Mouse (Mus musculus): ENCODE measurements around the gene Trarg1. TPM values are rescaled to one million over a fixed set of nuclear protein-coding genes. Genes with fewer than 3 reads are reported as not detected.

Gene Trarg1
- total and polyA plus RNA-seq, 2 experiments from 2014 or later: 0.46 to 0.82 TPM

GRCm38 (mm10) chr11:76707656-76708055, 28.0 kb downstream of the Trarg1 start:
- ATAC-seq (ENCODE audit: insufficient read depth, low read depth) (no peak), DNase-seq (ENCODE audit: low spot score) (no peak)
- WGBS: 75% methylated on average over 3 of the region's 3 CpGs
- no peak overlapping the region for H3K9ac ChIP-seq (replicated peaks; ENCODE audit: low read depth, low read length)
- H3K36me3 ChIP-seq (replicated peaks; ENCODE audit: control insufficient read depth, insufficient read depth, low read length): no peaks in the 10 kb centered on the region
- no peak overlapping the region for H3K27ac ChIP-seq (ENCODE audit: low read depth)
- H3K4me1 ChIP-seq (ENCODE audit: control insufficient read depth, insufficient read depth): peaks cover 5% of the 10 kb centered on the region; the same call in 1 of the 2 replicates
- no peak for TF ChIP-seq EP300 (IDR thresholded peaks at IDR 0.05; ENCODE audit: low read depth)
- no peak for TF ChIP-seq CTCF (IDR thresholded peaks at IDR 0.05; ENCODE audit: low read depth)
- H3K4me3 ChIP-seq (ENCODE audit: low read depth, low read length): no peak overlapping the region
- no peaks in the 10 kb centered on the region for H3K9me3 ChIP-seq (replicated peaks; ENCODE audit: control insufficient read depth, low read length)
- no peaks in the 10 kb centered on the region for H3K27me3 ChIP-seq (ENCODE audit: control insufficient read depth, insufficient read depth, low read length)
- H3K4me2 ChIP-seq (ENCODE audit: low read depth, low read length): no peak overlapping the region

- Histone ChIP-seq H3K4me3 (ENCODE audit: low read depth, low read length) (no peak overlapping the region), H3K4me1 (ENCODE audit: control insufficient read depth, insufficient read depth) (peaks cover 5% of the 10 kb centered on the region; the same call in 1 of the 2 replicates), H3K9ac (replicated peaks; ENCODE audit: low read depth, low read length) (no peak overlapping the region), H3K9me3 (replicated peaks; ENCODE audit: control insufficient read depth, low read length) (no peaks in the 10 kb centered on the region), H3K27me3 (ENCODE audit: control insufficient read depth, insufficient read depth, low read length) (no peaks in the 10 kb centered on the region), H3K4me2 (ENCODE audit: low read depth, low read length) (no peak overlapping the region), H3K27ac (ENCODE audit: low read depth) (no peak overlapping the region), H3K36me3 (replicated peaks; ENCODE audit: control insufficient read depth, insufficient read depth, low read length) (no peaks in the 10 kb centered on the region)
- no peak for ATAC-seq (ENCODE audit: insufficient read depth, low read depth)
- TF ChIP-seq EP300 (IDR thresholded peaks at IDR 0.05; ENCODE audit: low read depth) (no peak), CTCF (IDR thresholded peaks at IDR 0.05; ENCODE audit: low read depth) (no peak)
- no peak for DNase-seq (ENCODE audit: low spot score)
- WGBS: 69% methylated on average over 1 of the region's 1 CpGs
Observed at GRCm38 (mm10) chr11:76708066-76708465, 28.5 kb downstream of the Trarg1 start.

DNA sequence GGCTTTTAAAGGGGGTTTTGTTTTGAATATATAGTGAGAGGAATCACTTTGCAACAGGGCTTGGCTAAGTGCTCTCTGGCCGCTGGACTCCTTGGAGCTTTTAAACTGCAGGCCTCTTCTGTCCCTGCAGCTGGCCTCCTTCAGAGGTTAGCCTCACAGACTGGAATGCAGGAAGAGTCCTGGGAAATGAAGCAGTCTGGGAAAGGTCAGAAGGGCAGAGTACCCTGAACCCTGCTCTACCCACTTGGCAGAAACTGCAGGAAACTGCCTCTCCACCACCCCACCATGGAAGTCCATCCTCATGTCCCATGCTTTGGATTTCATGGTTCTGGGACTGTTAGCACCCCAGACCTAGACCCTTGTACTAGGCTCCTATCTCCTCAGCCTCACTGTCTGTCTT, 29.3 kb downstream of the Trarg1 start:
- no peak overlapping the region for H3K4me3 ChIP-seq (ENCODE audit: low read depth, low read length)
- H3K27me3 ChIP-seq (ENCODE audit: control insufficient read depth, insufficient read depth, low read length): no peaks in the 10 kb centered on the region
- H3K9me3 ChIP-seq (replicated peaks; ENCODE audit: control insufficient read depth, low read length): no peaks in the 10 kb centered on the region
- no peak overlapping the region for H3K9ac ChIP-seq (replicated peaks; ENCODE audit: low read depth, low read length)
- H3K4me1 ChIP-seq (ENCODE audit: control insufficient read depth, insufficient read depth): peaks cover 5% of the 10 kb centered on the region; the same call in 1 of the 2 replicates
- TF ChIP-seq CTCF (IDR thresholded peaks at IDR 0.05; ENCODE audit: low read depth) (no peak), EP300 (IDR thresholded peaks at IDR 0.05; ENCODE audit: low read depth) (no peak)
- DNase-seq (ENCODE audit: low spot score) (no peak), ATAC-seq (ENCODE audit: insufficient read depth, low read depth) (no peak)
- H3K36me3 ChIP-seq (replicated peaks; ENCODE audit: control insufficient read depth, insufficient read depth, low read length): no peaks in the 10 kb centered on the region
- no peak overlapping the region for H3K4me2 ChIP-seq (ENCODE audit: low read depth, low read length)
- WGBS: 44% methylated on average over 1 of the region's 1 CpGs
- no peak overlapping the region for H3K27ac ChIP-seq (ENCODE audit: low read depth)

DNA sequence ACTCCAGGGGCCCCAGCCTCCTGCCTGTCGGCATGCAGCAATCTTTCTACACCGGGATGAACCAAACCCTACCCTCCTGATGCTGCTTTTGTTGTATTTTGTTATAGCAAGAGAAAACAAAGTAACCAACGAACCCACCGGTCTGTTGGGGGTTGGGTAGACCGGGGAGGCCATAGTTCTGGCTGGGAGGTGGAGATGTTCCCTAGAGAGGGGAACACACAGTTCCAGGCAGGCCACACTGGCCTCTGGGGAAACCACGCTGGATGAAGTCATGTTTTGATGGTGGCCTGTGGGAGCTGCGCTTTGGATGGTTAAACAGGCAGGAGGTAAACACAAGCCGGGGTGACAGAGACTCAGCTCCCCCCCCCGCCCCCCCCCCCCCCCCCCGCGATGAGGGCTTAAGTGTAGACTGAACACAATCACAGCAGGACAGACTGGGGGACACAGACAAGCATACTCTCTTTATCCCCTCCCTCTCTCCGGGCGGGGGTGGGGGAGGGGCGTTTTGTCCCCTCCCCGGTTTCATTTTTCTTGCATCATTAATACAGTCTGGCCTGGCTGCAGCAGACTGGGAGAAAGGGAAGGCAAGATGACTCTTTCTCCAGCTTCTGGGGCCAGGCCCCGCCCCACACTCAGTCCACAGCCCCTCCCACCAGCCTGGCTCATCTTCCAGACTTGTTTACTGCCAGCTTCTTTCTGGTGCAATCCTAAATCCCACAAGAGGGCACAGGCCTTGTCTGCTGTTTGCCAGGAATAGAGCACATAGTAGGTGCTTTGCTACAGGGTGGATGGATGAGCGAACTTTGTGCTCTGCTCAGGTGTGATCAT, 30.2 kb downstream of the Trarg1 start:
- no peaks in the 10 kb centered on the region for H3K36me3 ChIP-seq (replicated peaks; ENCODE audit: control insufficient read depth, insufficient read depth, low read length)
- no peak overlapping the region for H3K9ac ChIP-seq (replicated peaks; ENCODE audit: low read depth, low read length)
- no peak overlapping the region for H3K27ac ChIP-seq (ENCODE audit: low read depth)
- no peaks in the 10 kb centered on the region for H3K27me3 ChIP-seq (ENCODE audit: control insufficient read depth, insufficient read depth, low read length)
- DNase-seq (ENCODE audit: low spot score) (no peak), ATAC-seq (ENCODE audit: insufficient read depth, low read depth) (peak; percentile 57)
- no peak for TF ChIP-seq CTCF (IDR thresholded peaks at IDR 0.05; ENCODE audit: low read depth)
- no peak for TF ChIP-seq EP300 (IDR thresholded peaks at IDR 0.05; ENCODE audit: low read depth)
- H3K4me3 ChIP-seq (ENCODE audit: low read depth, low read length): no peak overlapping the region
- WGBS: 33% methylated on average over 14 of the region's 17 CpGs
- H3K9me3 ChIP-seq (replicated peaks; ENCODE audit: control insufficient read depth, low read length): no peaks in the 10 kb centered on the region
- H3K4me1 ChIP-seq (ENCODE audit: control insufficient read depth, insufficient read depth): peaks cover 5% of the 10 kb centered on the region; the same call in 1 of the 2 replicates
- no peak overlapping the region for H3K4me2 ChIP-seq (ENCODE audit: low read depth, low read length)

DNA sequence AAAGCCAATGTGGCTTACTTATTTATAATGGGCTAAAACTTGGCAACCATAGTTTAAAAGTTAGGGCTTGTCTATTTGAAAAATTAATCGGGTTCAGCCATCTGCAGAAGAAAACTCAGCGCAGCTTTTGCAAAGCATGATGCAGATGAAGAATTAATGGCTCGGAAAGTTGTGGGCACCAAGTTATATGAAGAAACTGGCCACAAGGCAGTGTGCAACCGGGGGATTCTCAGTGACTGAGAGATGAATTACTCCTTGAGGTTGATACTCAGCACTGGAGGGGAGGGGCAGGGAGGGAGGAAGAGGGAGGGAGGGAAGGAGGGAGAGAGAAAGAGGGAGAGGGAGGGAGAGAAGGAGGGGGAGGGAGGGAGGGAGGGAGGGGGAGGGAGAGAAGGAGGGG, 37.4 kb downstream of the Trarg1 start:
- ATAC-seq (ENCODE audit: insufficient read depth, low read depth): no peak
- WGBS: 66% methylated on average over 4 of the region's 4 CpGs
- H3K4me3 ChIP-seq (ENCODE audit: low read depth, low read length): no peak overlapping the region

More for the DNA sequence above, 37.4 kb downstream of the Trarg1 start:
- TF ChIP-seq CTCF (IDR thresholded peaks at IDR 0.05; ENCODE audit: low read depth): no peak
- TF ChIP-seq EP300 (IDR thresholded peaks at IDR 0.05; ENCODE audit: low read depth): no peak
- Histone ChIP-seq H3K36me3 (replicated peaks; ENCODE audit: control insufficient read depth, insufficient read depth, low read length) (no peaks in the 10 kb centered on the region), H3K27me3 (ENCODE audit: control insufficient read depth, insufficient read depth, low read length) (no peaks in the 10 kb centered on the region), H3K27ac (ENCODE audit: low read depth) (no peak overlapping the region), H3K4me2 (ENCODE audit: low read depth, low read length) (no peak overlapping the region), H3K4me1 (ENCODE audit: control insufficient read depth, insufficient read depth) (no peaks in the 10 kb centered on the region), H3K9me3 (replicated peaks; ENCODE audit: control insufficient read depth, low read length) (no peaks in the 10 kb centered on the region), H3K9ac (replicated peaks; ENCODE audit: low read depth, low read length) (no peak overlapping the region)
- no peak for DNase-seq (ENCODE audit: low spot score)
